Mouse (Mus musculus) small intestine, adult 2 months (tissue): Measurements from ENCODE around the gene Haus2.

Experiments
- CTCF ChIP-seq: fragments of 200-500 bp; IDR thresholded peaks from 2 replicates; pipeline ENCODE4 v1.5.1; 2012; ENCODE audit warnings: low read depth, mild to moderate bottlenecking, control low read depth, inconsistent platforms, low read length, moderate library complexity, mixed read lengths; ENCODE audit not compliant: insufficient replicate concordance, insufficient read length; ENCODE audit errors: extremely low read depth
- POLR2A ChIP-seq: fragments of 200-500 bp; IDR thresholded peaks from 2 replicates; pipeline ENCODE4 v1.6.1; 2012; ENCODE audit warnings: low read depth, mild to moderate bottlenecking, control low read depth, inconsistent platforms, low read length, moderate library complexity

DNA sequence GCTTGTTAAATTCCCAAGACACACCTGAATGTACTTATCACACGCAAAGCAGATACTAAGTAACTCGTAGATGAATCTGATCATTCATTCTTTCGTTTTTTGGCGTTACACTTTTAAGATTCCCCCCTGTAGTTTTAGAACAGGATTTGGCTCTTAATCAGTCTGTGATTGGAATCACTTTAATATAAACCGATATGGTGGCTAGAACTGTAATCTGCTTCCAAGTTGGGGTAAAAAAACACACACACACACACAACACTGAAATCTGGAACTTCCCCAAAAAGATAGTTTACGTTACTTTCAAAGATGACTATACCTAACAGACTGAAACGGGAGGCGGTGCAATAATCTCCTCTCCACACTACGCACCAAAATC is 46.3 kb upstream of the Haus2 start:
- TF ChIP-seq CTCF = no peak
- no peak for TF ChIP-seq POLR2A
